Mouse (Mus musculus) ovary, postnatal 14 days (tissue): ENCODE data around the gene Gm10645.

Experiments
- DNase-seq: peaks from one replicate; pipeline ENCODE4 v3.0.0; 2022; ENCODE audit warnings: low spot score

Gm10645 gene

DNA sequence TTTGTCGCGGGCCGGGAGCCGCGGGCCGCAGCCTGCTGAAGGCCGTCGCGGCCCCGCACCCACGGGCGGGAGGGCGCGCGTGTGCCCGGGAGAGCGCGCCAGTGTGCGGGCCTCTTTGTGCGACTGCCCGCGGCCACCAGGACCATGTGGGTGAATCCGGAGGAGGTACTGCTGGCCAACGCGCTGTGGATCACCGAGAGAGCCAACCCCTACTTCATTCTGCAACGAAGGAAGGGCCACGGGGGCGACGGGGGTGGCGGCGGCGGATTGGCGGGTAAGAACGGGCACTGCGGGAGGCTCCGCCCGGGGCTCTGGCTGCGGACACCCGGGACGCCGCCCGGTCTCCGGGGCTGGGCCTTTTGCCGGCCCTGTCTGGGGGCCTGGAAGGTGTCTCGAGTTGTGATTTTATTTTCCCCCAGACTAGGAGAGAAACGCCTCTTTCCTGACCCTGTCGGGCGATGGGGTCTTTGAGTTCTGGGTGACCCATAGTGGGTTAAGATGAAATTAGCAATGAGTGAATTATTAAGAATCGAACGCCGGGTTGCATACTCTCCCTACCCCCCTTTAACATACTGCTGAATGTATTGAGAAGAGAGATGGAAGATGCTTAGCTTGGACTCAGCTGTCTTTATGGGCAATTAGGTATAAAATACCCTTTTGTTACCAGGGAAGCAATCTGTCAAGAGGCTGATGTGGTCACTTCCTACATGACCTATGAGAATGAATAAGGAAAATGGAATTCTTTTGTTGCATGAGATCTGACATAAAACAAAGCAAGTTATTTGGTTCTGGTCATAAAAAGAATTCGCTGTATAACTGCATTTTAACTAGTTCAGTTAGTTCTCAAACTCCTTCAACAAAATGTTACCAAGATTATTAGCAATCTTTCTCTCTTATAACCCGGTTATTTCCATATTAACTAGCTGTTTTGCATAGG lies at the start of gene Gm10645:
TSS of gene Gm10645 (minus strand) at position 240 of the 937 bp plus-strand sequence.
- DNase-seq: peak; percentile 14

DNA sequence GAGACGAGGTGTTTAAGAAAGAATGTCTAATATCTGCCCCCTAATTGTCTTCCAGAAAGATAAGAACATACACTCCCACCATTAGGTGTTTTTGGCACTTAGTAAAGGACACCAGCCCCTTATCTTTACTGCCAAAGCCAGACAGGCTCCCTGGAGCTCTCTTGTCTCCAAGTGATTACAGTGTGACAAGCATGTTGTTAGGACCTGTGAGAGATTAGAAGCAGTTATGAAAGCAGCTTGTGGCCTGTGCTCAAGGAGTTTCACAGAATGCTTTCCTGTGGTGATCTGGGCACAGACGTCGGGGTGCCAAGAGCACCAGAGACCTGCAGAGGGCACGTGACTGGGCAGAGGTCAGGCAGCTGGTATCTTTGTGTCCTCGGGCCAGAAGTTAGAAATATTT lies 49.1 kb upstream of the Gm10645 start:
- no peak for DNase-seq

DNA sequence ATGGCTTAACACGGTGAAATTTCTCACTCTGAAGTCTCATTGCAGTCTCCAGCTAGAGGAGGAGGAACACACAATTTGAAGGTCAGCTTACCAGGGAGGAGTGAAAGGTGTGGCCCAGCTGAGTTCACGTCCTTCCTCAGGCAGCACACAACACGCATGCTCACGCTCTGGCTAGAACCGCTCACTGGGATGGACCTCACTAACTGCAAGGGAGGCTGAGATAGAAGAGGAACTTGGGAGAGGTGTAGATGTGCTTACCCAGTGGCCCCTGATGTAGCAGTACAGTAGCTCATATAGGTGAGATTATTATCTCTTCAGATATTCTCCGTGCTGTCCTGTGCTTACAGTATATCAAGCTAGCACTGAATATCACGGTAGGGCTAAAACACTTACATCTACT lies 44.7 kb upstream of the Gm10645 start:
- no peak for DNase-seq

DNA sequence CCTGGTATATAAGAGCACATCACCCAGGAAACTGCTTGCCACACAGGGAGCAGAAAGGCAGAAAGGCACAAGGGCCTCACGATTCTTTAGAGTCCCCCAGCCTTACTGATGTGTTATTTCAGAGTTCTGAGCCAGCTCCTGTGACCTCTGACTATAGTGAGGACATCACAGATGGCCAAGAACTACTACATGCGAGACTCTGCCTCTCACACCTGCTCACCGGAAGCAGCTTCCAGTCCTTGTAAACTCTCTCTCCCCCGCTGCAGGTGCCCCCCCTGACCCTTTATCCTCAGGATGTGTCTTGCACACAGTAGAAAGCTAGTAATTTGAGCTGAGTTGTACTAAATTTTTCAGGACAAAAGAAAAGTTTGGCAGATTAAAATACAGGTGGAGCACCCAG lies 43.6 kb upstream of the Gm10645 start:
- no peak for DNase-seq

DNA sequence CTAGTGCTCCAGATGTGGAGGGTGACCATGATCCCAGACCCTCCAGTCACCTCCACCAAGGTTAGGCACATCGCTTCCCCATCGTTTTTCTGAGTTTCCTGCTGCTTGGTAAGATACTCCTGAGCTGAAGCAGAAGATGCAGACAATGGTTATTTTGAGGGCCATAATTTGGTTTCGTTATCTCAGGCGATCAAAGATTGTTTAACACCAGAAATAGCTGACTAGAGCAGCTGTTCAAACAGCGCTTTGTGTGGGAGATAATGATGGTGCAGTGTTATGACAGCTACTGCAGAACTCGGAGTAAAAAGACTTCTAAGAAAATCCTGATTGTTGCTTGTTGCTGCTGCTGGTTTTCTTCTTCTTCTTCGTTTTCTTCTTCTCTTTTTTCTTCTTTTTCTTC lies 39.9 kb upstream of the Gm10645 start:
- DNase-seq: no peak

DNA sequence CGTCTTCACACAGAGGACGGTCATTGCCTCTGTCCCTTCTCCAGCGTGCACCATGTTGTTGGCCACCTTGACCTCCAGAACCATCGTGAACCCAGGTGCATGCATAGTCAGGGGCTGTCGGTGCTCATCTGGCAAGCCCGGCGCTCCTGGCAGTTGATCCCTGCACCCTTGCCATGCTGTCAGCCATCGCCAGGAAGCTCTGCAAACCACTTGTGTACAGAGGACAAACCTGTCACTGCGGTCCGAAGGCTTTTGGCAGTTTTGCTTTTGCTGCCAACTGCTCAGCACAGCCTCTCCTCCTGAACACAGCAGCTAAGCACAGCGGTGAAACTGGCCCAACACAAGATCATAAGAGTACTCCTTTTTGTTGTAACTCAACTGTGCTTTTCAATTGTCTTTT lies 37.0 kb upstream of the Gm10645 start:
- DNase-seq: no peak

DNA sequence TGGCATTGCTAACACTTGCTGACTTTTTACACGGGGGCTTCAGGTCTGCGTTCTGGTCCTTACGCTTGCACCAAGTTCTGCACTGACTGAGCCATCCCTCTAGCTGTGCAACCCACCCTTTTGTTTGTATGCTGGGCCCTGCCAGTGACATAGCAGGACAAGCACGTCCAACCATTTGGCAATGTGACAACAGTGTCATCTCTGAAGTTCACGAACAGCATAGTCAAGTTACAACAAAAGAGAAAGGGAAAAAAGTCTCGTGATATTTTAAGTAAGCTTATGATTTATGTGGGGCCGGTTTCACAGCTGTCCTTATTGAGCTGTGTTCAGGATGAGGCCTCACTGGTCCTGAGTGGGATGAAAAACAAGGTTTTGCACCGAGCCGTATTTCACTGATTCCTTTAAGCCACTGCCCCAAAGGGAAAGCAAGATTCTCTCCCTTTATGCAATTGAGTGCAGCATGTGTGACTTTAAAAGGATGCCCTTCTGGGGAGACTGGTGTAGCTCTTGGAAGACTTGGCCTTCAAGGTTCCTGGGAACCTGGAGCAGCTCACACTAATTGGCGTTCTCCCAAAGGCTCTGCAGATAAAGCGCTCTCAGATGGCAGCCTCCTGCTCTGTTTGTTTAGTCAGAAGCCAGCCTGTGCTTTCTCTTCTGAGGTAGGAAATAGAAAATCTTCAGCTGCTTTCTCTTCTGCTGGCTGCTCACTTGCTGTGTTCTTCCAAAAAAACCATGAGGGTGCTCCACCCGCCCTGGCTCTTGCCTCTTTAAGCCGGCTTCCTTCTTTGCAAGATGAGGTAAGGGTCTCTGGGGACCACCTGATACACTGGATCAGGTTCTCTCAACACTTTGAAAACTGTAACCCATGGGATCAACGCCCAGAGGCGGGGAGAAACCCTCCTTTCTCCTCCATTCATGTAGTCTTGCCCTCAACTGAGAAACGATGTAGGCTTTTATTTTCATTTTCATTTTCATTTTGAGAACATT lies 34.5 kb upstream of the Gm10645 start:
- peak; percentile 34 for DNase-seq

DNA sequence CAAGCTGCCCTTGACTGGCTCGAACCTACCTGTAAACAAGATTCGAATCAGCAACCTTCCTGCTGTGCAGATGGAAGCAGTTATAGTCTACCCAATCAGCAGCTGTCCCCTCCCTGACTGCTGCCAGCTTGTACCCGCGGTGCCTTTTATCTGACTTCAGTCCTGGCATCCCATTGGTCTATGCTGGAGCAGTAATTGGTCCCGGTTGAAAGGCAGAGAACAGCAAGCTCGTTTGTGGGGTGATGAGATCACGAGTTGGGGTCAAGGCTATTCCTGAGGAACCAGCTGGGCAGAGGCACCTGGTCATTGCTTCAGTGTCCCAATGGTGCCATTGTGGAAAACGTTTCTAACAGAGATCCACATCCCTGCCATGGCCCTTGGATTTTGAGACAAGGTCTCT lies 33.7 kb upstream of the Gm10645 start:
- no peak for DNase-seq

DNA sequence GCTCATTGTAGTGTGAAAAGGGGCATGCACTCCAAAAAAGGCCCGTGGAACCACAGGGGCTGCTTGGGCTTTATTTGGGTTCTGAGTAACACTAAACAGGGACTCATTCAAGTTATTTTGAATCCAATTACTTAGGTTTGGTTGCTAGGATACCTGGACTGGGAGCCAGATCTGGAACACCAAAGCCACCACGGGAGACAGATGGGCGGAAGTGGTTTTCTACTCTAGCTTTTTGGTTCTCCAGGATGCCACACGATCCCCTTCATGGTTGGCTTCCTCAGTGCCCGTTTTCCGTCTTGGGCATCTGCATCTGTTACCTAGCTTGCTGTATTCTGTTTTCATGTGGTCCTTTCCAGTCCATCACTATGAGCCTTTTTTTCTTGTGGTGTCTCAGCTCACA lies 30.1 kb upstream of the Gm10645 start:
- no peak for DNase-seq

DNA sequence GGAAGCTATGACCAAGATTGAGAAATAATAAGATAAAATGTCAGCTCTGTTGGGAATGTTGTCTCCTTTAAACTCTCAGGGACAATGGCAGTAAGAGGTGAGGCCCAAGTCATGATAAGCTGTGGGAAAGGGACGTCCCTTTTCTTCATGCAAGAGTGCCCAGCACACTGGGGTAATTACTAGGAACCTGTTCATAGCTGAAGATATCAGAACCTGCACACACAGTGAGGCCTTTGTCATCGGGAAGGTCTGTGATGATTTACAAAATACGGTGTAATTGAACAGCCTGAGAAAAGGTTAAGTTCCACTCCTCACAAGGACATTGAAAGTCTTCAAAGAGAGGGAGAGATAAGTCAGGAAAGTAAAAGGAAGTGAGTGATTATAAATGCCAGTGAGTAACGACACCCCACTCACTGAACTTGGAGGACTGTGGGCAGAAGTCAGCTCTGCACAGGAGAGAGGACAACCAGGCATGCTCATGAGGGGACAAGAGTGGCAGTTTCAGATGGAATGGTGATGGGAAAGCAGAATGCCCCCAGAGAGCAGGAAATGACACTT lies 23.6 kb upstream of the Gm10645 start:
- DNase-seq: no peak

DNA sequence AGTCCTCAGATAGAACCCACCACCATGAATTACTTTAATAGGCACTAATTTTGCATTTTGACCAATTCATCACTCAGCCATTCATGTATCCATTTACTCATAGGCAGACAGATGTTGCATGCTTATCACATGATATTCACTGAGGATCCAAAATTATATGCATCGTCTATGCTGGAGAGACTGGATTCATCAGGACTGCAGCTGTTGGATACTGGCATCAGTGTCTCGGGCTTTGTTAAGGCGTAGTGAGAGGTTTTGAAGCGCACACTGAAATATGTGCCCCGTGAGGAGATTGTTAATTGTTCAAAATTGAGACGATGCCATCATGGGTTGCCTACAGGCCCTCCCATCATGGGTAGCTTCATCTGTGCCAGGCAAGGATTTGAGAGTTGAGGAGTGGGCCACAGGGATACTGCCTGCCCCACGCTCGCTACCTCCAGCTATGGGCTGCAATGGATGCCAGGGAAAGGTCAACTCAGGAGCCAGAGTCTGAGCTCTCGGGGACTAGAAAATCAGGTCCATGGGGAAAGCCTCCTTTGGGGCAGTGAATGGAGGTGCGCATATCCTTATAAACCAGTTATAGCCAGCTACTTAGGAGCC lies 21.5 kb upstream of the Gm10645 start:
- DNase-seq: no peak

DNA sequence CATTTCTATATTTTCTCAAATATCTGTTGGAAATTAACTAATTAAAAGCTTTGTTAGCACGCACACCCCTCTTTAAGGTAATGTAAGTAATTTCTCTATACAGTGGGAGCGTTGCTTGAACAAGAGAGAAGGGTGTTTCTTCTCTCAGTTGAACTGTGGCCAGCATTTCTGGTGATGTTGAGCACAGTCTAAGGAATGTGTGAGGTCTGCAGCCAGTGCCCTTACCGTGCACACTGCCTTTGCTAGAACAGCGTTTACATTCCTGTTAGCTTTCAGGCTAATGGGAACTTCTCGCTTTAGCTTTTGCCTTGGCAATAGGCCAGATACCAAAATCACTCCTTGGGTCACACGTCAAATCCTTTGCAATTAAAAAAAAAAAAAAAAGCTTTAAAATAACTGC lies 20.4 kb upstream of the Gm10645 start:
- DNase-seq: no peak

DNA sequence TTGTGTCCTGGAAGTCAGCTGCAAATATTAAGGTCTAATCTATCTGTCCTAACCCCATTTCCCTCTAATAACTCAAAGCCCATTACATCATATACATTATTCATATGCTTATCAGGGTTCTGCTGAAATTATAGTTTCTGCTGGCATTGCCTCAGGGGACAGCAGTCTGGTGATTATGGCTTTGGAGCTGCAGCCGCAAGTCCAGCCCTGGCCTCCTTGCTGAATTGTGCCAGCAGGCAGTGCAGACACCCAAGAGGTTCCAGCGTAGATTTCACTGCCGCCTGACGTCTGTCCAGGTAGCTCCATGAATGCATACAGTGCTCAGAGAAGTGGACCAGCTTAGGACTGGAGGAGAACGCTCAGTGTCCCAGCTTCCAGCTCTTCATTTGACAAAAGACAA lies 16.8 kb upstream of the Gm10645 start:
- DNase-seq: no peak

DNA sequence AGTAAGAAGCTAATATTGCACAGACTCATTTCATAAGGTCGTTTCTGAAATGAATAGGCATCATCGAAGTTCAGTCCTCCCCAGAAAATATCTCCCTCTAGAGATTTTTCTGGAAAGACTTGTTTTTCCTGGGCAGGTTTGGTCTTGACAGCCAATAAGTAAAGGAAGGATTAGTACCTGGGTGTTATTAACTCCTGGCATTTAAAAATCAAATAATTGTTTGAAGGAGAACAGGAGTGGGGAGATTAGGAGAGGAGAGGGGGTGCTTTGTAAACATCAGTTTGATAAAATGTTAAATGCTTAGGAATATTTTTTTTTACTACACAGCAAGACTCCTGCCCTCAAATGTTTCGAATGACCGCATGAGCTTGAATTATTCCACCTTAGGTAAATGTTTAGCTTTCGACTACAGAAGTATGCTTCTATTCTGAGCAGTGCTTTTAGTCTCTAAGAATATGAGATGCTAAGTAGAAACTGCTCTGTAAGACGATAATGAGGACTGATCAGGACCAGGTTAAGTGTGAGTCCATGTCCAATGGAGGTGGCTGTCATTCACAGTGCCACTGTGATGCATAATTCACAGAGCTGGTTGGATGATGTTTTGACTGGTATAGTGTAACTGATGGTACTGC lies 16.0 kb upstream of the Gm10645 start:
- DNase-seq: no peak

DNA sequence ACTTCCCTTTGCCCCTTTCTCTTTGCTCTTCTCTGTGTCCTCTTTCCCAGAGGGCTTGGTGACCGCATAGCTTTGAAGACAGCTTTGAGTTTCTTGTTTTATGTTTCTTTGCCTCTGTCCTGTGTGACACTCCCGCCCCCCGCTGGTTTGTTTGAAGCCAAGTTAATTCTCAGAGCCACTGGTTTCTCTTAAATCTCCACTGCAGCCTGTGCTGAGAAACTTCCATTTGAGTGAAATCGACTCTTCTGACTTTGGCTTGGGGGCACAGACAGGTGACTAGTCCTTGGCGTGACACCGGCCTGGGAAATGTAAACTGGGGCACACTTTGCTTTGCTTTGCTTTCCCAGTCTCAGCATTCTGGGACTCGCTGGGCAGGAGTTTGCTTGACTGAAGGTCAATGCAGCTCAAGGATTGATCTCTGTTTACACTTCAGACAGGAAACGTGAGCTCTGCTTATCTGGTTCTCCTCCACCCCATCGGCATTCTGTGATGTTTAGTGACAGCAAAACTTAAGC lies 12.3 kb upstream of the Gm10645 start:
- no peak for DNase-seq

DNA sequence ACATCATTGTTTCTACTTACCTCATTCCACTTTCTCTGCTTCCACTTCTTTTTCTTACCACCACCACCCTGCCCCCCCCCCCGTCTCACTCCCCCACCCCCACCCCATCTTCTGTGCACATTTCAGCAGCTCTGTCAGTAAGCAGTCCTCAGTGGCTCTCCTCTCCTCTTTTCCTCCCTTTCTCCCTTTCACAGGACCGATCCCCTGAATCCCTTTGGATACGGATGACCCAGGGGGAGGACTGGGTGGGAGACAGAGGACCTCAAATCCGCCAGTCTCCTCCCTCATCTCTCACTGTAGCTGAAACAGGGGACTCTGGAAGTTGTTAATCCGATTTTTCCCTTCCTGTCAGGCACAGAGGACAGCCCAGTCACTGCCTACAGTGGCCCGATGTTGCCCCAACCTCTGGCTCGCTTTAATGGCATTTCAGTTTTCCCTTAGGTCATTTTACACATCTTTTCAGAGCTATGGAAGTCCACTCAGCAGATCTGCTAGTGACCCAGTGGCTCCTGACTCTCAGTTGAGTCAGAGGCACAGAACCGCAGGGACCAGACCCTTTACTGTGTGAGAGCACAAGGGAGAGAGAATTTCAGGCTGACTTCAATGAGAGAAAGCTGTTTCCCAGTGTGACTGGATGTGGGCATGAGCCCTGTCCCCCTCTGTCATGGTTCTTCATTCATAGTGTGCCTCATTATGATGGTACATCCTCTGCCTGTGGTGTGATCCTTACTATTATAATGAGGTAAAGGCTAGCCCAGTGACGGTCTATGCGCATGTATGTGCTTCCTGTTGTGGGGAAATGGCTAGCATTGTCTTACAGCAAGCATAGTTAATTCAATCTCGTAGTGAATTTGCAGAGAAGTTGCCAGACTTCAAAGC lies 11.6 kb upstream of the Gm10645 start:
- no peak for DNase-seq

DNA sequence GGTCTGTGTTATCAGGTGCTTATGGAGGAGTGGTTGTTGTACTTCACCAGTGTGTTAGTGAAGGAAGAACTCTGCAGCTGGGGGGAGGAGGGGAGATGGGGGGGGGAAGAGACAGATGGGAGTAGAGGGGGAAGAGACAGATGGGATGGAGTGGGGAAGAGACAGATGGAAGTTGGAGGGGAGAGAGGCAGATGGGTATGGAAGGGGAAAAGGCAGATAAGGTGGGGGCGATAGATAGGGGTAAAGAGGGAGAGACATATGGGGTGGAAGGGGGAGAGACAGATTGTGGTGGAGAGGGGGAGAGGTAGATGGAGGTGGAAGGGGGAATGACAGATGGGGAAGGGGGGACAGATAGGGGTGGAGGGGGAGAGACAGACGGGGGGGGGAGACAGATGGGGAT lies 10.8 kb upstream of the Gm10645 start:
- DNase-seq: no peak

DNA sequence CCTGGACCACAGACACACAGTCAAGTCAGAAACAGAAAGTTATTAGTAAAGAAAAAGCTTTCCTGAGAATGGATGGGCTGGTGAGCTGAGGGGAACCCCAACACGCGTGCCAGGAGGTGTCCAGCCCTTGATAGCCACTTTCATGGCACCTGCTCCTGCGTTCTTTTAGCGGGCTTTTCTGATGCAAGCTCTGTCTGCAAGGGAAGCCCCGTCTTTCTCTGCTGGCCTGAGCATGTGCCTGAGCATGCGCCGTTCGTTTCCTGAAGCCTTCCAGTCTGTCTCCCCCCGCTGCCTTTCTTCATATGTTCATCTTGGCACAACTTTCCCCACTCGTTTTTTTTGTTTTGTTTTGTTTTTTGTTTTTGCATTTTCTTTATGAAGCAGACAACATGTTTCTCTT lies 9.7 kb upstream of the Gm10645 start:
- DNase-seq: no peak

DNA sequence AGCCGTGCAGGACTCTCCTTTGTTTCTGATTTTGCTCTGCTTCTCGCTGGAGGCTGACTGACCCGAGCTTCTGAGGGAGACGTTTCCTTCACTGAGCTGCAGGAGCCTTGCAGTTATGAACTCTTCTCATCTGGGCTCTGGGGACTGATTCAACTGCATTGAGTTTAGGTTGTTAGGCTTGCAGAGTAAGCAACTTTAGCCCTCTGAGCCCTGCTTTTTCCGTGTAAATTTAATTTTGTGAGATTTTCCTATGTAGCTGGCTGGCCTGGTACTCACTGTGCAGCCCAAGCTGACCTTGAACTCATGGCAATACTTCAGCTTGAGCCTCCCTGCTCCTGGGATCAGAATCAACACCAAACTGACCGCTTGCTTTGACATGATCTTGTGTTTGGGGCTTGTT lies 4.9 kb upstream of the Gm10645 start:
- no peak for DNase-seq

DNA sequence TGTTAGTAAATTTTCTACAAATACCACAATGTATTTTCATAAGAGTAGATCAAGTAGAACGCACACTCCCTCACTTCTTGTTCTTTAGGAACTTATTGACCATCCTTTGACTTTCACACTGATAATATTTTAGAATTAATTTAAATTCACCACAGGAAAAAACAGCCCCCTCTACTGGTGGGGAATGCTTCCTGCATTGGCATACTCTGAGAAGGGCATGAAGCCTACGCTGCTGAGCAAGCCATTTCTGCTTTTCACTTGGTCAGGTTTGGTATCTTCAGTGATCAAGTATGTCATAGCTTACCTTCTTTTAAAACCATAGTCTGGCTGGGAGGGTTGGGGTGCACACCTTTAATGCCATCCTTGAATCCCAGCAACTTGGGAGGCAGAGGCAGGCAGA lies 3.7 kb upstream of the Gm10645 start:
- no peak for DNase-seq
